Mouse (Mus musculus) olfactory bulb, adult 2 months (tissue): ENCODE data around the gene Akap14. TPM values are rescaled to one million over a fixed set of nuclear protein-coding genes. Genes with fewer than 3 reads are reported as not detected.
"Not testable (repeated sequence)": the region's sequence is repeated elsewhere in the genome, so short reads cannot be mapped to it uniquely, and the experiment has no call there.

ENCODE experiments used
- H3K27ac ChIP-seq: fragments of 200-500 bp; 2 replicates; pipeline ENCODE4 v1.5.1; 2012; ENCODE audit warnings: low read depth, low read length; ENCODE audit not compliant: insufficient read depth
- H3K4me1 ChIP-seq: fragments of 200-500 bp; 2 replicates; pipeline ENCODE4 v1.6.1; 2012; ENCODE audit warnings: low read length; ENCODE audit not compliant: control insufficient read depth, insufficient read depth
- H3K4me3 ChIP-seq: fragments of 200-500 bp; 2 replicates; pipeline ENCODE4 v1.5.1; 2012; ENCODE audit warnings: mild to moderate bottlenecking, low read depth, low read length, moderate library complexity; ENCODE audit not compliant: insufficient read depth
- CTCF ChIP-seq: fragments of 200-500 bp; IDR thresholded peaks from 2 replicates; pipeline ENCODE4 v1.5.1; 2012; ENCODE audit warnings: low read depth, mild to moderate bottlenecking, low read length, moderate library complexity; ENCODE audit not compliant: insufficient read depth
- POLR2A ChIP-seq: fragments of 200-500 bp; IDR thresholded peaks from 2 replicates; pipeline ENCODE4 v1.6.1; 2012; ENCODE audit warnings: mild to moderate bottlenecking, low read depth, low read length, moderate library complexity; ENCODE audit not compliant: insufficient read depth
- WGBS: fragments of 180-500 bp; shearing (Covaris S2); methylation state at CpG from one replicate; pipeline ENCODE4 v1.1.7; 2018; 5-methylcytosine and 5-hydroxymethylcytosine counted together
- polyA plus RNA-seq: library from polyadenylated mRNA; stranded (reverse); fragments of >200 nt; gene quantifications from 2 replicates; pipeline ENCODE4 v1.2.4, GENCODE M21; 2012; ENCODE audit warnings: low replicate concordance; ENCODE audit not compliant: missing spikeins, insufficient read depth, insufficient read length

The Akap14 gene
- polyA plus RNA-seq = not detected in 2 replicates

- H3K27ac ChIP-seq = no peak within 1 kb of the TSS
- H3K4me1 ChIP-seq = no peaks in the 10 kb centered on the region
- 46% methylated on average over 5 of the region's 5 CpGs for WGBS
- TF ChIP-seq CTCF (no peak), POLR2A (no peak)
- no peak within 1 kb of the TSS for H3K4me3 ChIP-seq
Observed at GRCm38 (mm10) chrX:37168742-37169141, at the start of gene Akap14. TSS of gene Akap14 (minus strand) at chrX:37168842.

GRCm38 (mm10) chrX:37210941-37211340 lies 42.3 kb upstream of the Akap14 start, which contains the start of gene Gm9:
TSS of gene Gm9 (minus strand) at chrX:37211041.
- TF ChIP-seq POLR2A (no peak), CTCF (no peak)
- WGBS = 85% methylated on average over 10 of the region's 10 CpGs
- H3K27ac ChIP-seq = no peak within 1 kb of the TSS
- no peaks in the 10 kb centered on the region for H3K4me1 ChIP-seq
- no peak within 1 kb of the TSS for H3K4me3 ChIP-seq

DNA sequence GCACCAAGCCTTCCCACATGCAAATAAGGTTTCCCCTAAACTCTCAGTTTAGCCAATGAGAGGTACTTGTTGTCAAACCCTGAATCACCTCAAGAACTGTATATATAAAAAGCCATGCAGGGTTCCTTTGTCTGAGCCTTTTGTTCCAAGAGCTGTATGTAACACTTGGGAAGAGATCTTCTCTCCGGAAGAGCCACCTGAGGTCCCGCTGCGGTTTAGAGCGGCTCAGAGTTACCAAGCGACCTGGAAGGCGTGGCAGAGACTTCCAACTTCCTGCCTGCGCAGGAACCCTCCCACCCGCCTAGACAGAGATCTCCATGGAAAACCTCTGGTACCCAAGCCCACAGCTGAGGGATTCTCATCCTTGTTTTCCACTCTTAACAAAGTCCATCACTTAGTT lies 30.0 kb upstream of the Akap14 start:
- 72% methylated on average over 8 of the region's 8 CpGs for WGBS
- TF ChIP-seq POLR2A (no peak), CTCF (no peak)
- no peak overlapping the region for H3K27ac ChIP-seq
- no peak overlapping the region for H3K4me3 ChIP-seq
- no peaks in the 10 kb centered on the region for H3K4me1 ChIP-seq

DNA sequence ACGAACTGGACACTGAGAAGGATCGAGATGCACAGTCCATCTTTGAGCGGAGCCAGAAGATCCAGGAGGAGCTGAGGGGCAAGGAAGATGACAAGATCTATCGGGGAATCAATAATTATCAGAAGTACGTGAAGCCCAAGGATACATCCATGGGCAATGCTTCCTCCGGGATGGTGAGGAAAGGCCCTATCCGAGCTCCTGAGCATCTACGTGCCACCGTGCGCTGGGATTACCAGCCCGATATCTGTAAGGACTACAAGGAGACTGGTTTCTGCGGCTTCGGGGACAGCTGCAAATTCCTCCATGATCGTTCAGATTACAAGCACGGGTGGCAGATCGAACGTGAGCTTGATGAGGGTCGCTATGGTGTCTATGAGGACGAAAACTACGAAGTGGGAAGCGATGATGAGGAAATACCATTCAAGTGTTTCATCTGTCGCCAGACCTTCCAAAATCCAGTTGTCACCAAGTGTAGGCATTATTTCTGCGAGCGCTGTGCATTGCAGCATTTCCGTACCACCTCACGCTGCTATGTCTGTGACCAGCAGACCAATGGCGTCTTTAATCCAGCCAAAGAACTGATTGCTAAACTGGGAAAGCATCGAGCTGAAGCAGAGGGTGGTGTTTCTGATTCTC lies 23.2 kb upstream of the Akap14 start:
- WGBS = 20% methylated on average over 28 of the region's 28 CpGs
- TF ChIP-seq POLR2A = no peak
- TF ChIP-seq CTCF = no peak
- no peaks in the 10 kb centered on the region for H3K4me1 ChIP-seq
- peak overlapping the region; percentile 36 for H3K27ac ChIP-seq
- H3K4me3 ChIP-seq = peak overlapping the region; percentile 91

GRCm38 (mm10) chrX:37191105-37191743 lies 22.6 kb upstream of the Akap14 start, which contains the start of the genes Ndufa1 and Rnf113a1:
TSS of gene Ndufa1 (minus strand) at chrX:37191163.
TSS of gene Rnf113a1 (plus strand) at chrX:37191245.
- WGBS = 15% methylated on average over 63 of the region's 63 CpGs
- TF ChIP-seq CTCF = no peak
- TF ChIP-seq POLR2A = no peak
- Histone ChIP-seq H3K27ac (peak within 1 kb of the TSS; percentile 36), H3K4me1 (no peaks in the 10 kb centered on the region), H3K4me3 (peak within 1 kb of the TSS; percentile 91)

DNA sequence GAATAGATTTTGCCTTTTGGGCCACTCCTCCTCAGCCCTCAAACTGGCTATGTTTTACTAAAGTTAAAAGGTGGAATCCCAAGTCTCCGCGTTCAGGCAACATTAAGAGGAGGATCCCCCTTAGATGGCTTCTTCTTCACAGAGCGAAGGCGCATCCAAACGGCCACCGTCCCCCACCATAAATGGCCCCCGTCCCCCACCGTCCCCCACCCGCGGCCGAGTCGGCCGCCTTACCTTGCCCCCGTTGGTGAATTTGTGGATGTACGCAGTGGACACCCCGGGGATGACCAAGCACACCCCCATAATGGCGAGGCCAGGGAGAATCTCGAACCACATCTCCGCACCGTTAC lies 22.1 kb upstream of the Akap14 start:
- 5% methylated on average over 20 of the region's 20 CpGs for WGBS
- TF ChIP-seq POLR2A (no peak), CTCF (no peak)
- no peaks in the 10 kb centered on the region for H3K4me1 ChIP-seq
- no peak overlapping the region for H3K27ac ChIP-seq
- H3K4me3 ChIP-seq = peak overlapping the region; percentile 91

DNA sequence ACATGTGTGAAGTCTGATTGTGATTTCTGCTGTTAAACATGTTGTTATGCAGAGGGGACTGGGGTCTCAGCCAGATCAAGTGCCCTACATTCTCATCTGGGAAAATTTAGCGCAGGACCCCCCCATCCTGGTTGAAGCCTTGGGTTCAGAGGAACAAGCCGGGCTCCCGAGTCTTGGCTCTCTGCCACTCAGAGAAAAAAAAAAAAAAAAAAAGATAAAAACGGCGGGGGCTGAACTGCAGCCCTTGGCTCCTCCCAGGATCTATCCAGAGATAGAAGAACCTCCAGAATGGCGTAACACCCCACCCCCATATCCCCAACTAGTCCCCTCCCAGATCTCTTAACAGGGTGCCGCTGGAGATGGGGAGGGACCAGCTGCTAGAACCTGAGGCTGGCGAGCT lies 15.8 kb upstream of the Akap14 start:
- H3K4me1 ChIP-seq, H3K27ac ChIP-seq, H3K4me3 ChIP-seq: not testable (repeated sequence)
- 45% methylated on average over 7 of the region's 8 CpGs for WGBS

GRCm38 (mm10) chrX:37167085-37167484 lies 1.6 kb downstream of the Akap14 start:
- WGBS = 36% methylated on average over 3 of the region's 3 CpGs

DNA sequence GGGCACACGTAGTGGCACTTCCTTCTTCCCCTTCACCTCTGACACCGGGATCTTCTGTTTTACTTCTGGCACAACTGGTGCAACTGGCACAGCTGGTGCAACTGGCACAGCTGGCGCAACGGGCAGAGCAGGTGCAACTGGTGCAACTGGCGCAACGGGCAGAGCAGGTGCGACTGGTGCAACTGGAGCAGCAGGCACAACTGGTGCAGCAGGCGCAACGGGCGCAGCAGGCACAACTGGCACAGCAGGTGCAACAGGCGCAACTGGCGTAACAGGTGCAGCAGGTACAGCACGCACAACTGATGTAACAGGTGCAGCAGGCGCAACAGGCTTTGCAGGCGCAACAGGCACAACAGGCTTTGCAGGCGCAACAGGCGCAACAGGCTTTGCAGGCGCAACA lies 5.5 kb downstream of the Akap14 start:
- 81% methylated on average over 18 of the region's 18 CpGs for WGBS
- Histone ChIP-seq H3K4me1 (no peaks in the 10 kb centered on the region; the same call in 1 of the 2 replicates), H3K27ac (no peak overlapping the region), H3K4me3 (no peak overlapping the region)
- no peak for TF ChIP-seq POLR2A
- no peak for TF ChIP-seq CTCF

More at GRCm38 (mm10) chrX:37167085-37167484, 1.6 kb downstream of the Akap14 start:
- no peak overlapping the region for H3K4me3 ChIP-seq
- no peak overlapping the region for H3K27ac ChIP-seq
- no peak for TF ChIP-seq POLR2A
- no peak for TF ChIP-seq CTCF
- no peaks in the 10 kb centered on the region for H3K4me1 ChIP-seq

- Histone ChIP-seq H3K27ac (no peak overlapping the region), H3K4me1 (no peaks in the 10 kb centered on the region; the same call in 1 of the 2 replicates), H3K4me3 (no peak overlapping the region)
- no peak for TF ChIP-seq POLR2A
- no peak for TF ChIP-seq CTCF
- WGBS = 53% methylated on average over 10 of the region's 10 CpGs
Observed at GRCm38 (mm10) chrX:37161169-37161568, 7.5 kb downstream of the Akap14 start.
